8 mouse cellular contexts compared by ENCODE assay signal in the genomic region with DNA sequence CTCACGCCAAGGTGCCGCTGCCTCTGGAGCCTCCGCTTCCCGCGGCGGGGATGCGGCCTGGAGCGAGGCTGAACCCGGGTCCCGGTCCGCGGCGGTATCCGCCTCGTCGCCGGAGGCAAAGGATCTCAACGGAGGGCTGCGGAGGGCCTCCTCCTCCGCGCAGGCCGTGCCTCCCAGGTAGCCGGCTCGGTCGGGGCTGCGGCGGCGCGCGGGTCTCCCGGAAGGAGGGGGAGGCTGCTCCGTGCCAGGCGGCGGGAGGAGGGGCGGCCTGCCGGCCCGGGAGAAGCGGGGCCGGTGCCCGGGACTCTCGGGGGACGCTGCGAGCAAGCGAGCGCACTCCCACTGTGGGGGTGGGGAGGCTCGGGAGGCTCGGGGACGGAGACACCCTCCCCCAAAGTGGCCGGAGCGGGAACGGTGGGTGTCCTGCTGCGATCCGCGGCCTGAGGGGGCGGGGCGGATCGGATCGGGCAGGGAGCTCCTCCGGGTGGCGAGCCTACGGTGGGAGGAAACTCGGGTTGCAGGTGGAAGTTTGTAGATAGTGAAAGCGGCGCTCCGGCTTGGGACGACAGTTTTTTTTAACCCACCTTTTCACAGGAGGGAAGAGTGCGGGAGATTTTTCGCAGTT. TPM values are rescaled to one million over a fixed set of nuclear protein-coding genes. Genes with fewer than 3 reads are reported as not detected.
A peak's percentile ranks its signal among the peaks of the same experiment; 100 is the strongest.
DNase-seq lines count a peak whose midpoint lies in the region; ATAC-seq lines count a peak whose summit lies in the region.

No protein-coding gene starts in this region.

- no peaks in the 10 kb centered on the region for H3K9me3 ChIP-seq in neural tube, embryonic 15.5 days (replicated peaks)

- no peaks in the 10 kb centered on the region for H3K27me3 ChIP-seq in neural tube, embryonic 15.5 days (replicated peaks)

- peaks cover 19% of the 10 kb centered on the region for H3K4me1 ChIP-seq in neural tube, embryonic 15.5 days

- peak; percentile 42 to 76 for DNase-seq in urinary bladder, adult 18-20 months (ENCODE audit: low spot score in 2 of 2)
- DNase-seq in urinary bladder, adult 2 months (ENCODE audit: low spot score), result no peak
- peak; percentile 52 for DNase-seq in cerebellum, adult 9-10 months
- peak; percentile 56 for DNase-seq in gastrocnemius, postnatal 14 days
- peak; percentile 74 for DNase-seq in kidney, adult 18-20 months
- DNase-seq in lung, adult 18-20 months, result peak; percentile 60 to 66
- peak; percentile 83 for DNase-seq in thymus, postnatal 14 days

- under 1% methylated on average over 63 of the region's 68 CpGs for WGBS in neural tube, embryonic 15.5 days

- H3K36me3 ChIP-seq in neural tube, embryonic 15.5 days, result no peaks in the 10 kb centered on the region

- intact Hi-C loops in gastrocnemius, postnatal 14 days (cut with DNase I; ENCODE audit: low total_unique reads), result no loop called here

- peak overlapping the region; percentile 86 for H3K4me2 ChIP-seq in neural tube, embryonic 15.5 days

- ATAC-seq in neural tube, embryonic 15.5 days (ENCODE audit: low FRiP score), result peak; percentile 72

- H3K4me3 ChIP-seq in neural tube, embryonic 15.5 days (replicated peaks), result peak overlapping the region; percentile 99

- H3K27ac ChIP-seq in neural tube, embryonic 15.5 days (replicated peaks), result peak overlapping the region; percentile 90

- peak overlapping the region; percentile 84 for H3K9ac ChIP-seq in neural tube, embryonic 15.5 days (replicated peaks)

RNA-seq across cellular contexts. Expression of a gene that starts 0.5 kb away (rescaled TPM):
- 7.1 and 9.6 TPM in 2 replicates for polyA plus RNA-seq in urinary bladder, adult 2 months (2012; rRNA removed)
- total RNA-seq in gastrocnemius, postnatal 14 days (2021), result 1 to 10 TPM; 4.1 to 5.0 TPM
- polyA plus RNA-seq in neural tube, embryonic 15.5 days (2015; fragmentation: Nextera tagmentation; extraction: Ambion mirVana), result 25.2 and 32.9 TPM in 2 replicates

RNA-seq across cellular contexts. Expression of a gene that starts 54.6 kb away (rescaled TPM):
- polyA plus RNA-seq in urinary bladder, adult 2 months (2012; rRNA removed), result not detected in 2 replicates
- total RNA-seq in gastrocnemius, postnatal 14 days (2021), result not detected
- polyA plus RNA-seq in neural tube, embryonic 15.5 days (2015; fragmentation: Nextera tagmentation; extraction: Ambion mirVana), result not detected in 2 replicates
